Mouse (Mus musculus) bone marrow macrophage, adult 2 months (primary cell): Measurements from ENCODE around the gene Fads1.

Experiments used
- CTCF ChIP-seq: IDR thresholded peaks from 2 replicates; pipeline ENCODE4 v1.5.1; 2012; ENCODE audit warnings: low read depth, mild to moderate bottlenecking, low read length, moderate library complexity
- POLR2A ChIP-seq: IDR thresholded peaks from 2 replicates; pipeline ENCODE4 v1.6.1; 2012; ENCODE audit warnings: mild to moderate bottlenecking, low read depth, low read length, borderline replicate concordance

- TF ChIP-seq CTCF (no peak), POLR2A (no peak)
Observed at GRCm38 (mm10) chr19:10189940-10190339, 7.3 kb downstream of the Fads1 start.
